Mouse (Mus musculus) neural tube, embryonic 15.5 days (tissue): ENCODE measurements around the gene Smarcb1. TPM values are rescaled to one million over a fixed set of nuclear protein-coding genes. Genes with fewer than 3 reads are reported as not detected.
"Not testable (repeated sequence)": the region's sequence is repeated elsewhere in the genome, so short reads cannot be mapped to it uniquely, and the experiment has no call there.

ENCODE experiments used
- ATAC-seq: fragments of 200-750 bp; cut with Nextera tagmentation; 2 replicates; pipeline ENCODE4 v1.8.0; 2017; ENCODE audit warnings: mild to moderate bottlenecking, moderate TSS enrichment, moderate library complexity; ENCODE audit not compliant: low FRiP score
- H3K27ac ChIP-seq: fragments of 300-500 bp; sonication (generic); replicated peaks from 2 replicates; pipeline ENCODE4 v1.5.1; 2015; ENCODE audit warnings: mild to moderate bottlenecking, inconsistent platforms
- H3K27me3 ChIP-seq: fragments of 300-500 bp; sonication (generic); replicated peaks from 2 replicates; pipeline ENCODE4 v1.6.1; 2015; ENCODE audit warnings: inconsistent platforms
- H3K36me3 ChIP-seq: fragments of 300-500 bp; sonication (generic); 2 replicates; pipeline ENCODE4 v1.6.1; 2015; ENCODE audit warnings: inconsistent platforms
- H3K4me1 ChIP-seq: fragments of 300-500 bp; sonication (generic); 2 replicates; pipeline ENCODE4 v1.6.1; 2015; ENCODE audit warnings: inconsistent platforms
- H3K4me2 ChIP-seq: fragments of 300-500 bp; sonication (generic); 2 replicates; pipeline ENCODE4 v1.6.1; 2015; ENCODE audit warnings: inconsistent platforms, mild to moderate bottlenecking, moderate library complexity
- H3K4me3 ChIP-seq: fragments of 300-500 bp; sonication (generic); replicated peaks from 2 replicates; pipeline ENCODE4 v1.5.1; 2015; ENCODE audit warnings: mild to moderate bottlenecking, inconsistent platforms
- H3K9ac ChIP-seq: fragments of 300-500 bp; sonication (generic); replicated peaks from 2 replicates; pipeline ENCODE4 v1.6.1; 2015; ENCODE audit warnings: mild to moderate bottlenecking, inconsistent platforms
- H3K9me3 ChIP-seq: fragments of 300-500 bp; sonication (generic); replicated peaks from 2 replicates; pipeline ENCODE4 v1.6.1; 2016; ENCODE audit warnings: inconsistent platforms
- WGBS: fragments of 180-500 bp; shearing (Covaris S2); methylation state at CpG from one replicate; pipeline ENCODE4 v1.1.7; 2015; ENCODE audit warnings: mixed read lengths; 5-methylcytosine and 5-hydroxymethylcytosine counted together
- polyA plus RNA-seq: library from polyadenylated mRNA; unstranded; fragments of >200 nt; fragmentation: Nextera tagmentation; extraction: Ambion mirVana; gene quantifications from 2 replicates; pipeline ENCODE4 v1.2.1, GENCODE M21; 2015

Gene Smarcb1
- polyA plus RNA-seq, 1 experiment from 2014 or later: 243 TPM

DNA sequence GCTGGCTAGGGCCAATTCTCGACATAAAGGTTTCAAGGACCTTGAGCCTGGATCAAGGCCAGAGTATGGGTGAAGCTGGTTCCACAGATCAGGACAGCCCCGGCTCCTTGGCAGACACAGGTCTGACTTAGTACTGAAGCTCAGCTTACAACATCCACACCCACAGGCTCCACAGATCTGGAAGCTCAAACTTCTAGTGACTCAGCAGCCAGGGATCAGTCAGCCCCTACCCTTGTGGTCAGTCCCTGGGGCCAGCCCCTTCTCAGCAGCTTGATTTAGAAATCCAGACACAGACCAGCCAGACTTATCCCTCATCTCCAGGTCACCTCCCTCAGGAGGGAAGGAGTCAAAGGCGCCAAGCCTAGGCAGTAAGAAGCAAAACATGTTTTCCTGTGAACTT, 22.6 kb downstream of the Smarcb1 start:
- Histone ChIP-seq H3K27ac (peak overlapping the region; percentile 61), H3K36me3 (peaks cover 85% of the 10 kb centered on the region), H3K4me2 (no peak overlapping the region), H3K9me3 (no peaks in the 10 kb centered on the region), H3K4me1 (peaks cover 9% of the 10 kb centered on the region; the same call in 1 of the 2 replicates), H3K4me3 (no peak overlapping the region), H3K9ac (no peak overlapping the region), H3K27me3 (no peaks in the 10 kb centered on the region)
- ATAC-seq: no peak
- 77% methylated on average over 3 of the region's 3 CpGs for WGBS

- Histone ChIP-seq H3K9ac (no peak overlapping the region), H3K27ac (peak overlapping the region; percentile 61; the same call in 1 of the 2 replicates), H3K4me3 (no peak overlapping the region), H3K4me2 (no peak overlapping the region), H3K4me1 (peaks cover 16% of the 10 kb centered on the region), H3K9me3 (no peaks in the 10 kb centered on the region), H3K36me3 (peaks cover 78% of the 10 kb centered on the region), H3K27me3 (no peaks in the 10 kb centered on the region)
- 75% methylated on average over 6 of the region's 6 CpGs for WGBS
- no peak for ATAC-seq
Observed at GRCm38 (mm10) chr10:75898039-75898564, 23.3 kb downstream of the Smarcb1 start.

DNA sequence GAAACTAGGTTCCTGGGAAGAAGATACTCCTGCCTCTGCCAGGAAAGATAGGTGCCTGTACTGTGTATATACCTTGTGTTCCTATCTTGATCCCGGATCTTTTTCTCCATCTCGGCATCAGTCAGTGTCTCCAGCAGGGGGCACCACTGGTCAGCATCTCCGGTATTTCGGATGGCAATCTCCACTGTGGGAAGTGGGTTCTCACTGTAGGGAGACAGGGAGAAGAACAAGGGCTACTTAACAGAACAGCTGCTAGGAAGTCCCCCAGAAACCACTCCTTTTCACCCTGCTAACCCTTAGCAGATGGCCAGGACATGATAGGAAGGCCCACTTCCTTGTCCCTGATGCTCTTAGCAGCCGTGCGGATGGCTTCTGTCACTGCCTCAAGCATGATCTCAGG, 24.0 kb downstream of the Smarcb1 start:
- Histone ChIP-seq H3K4me3 (no peak overlapping the region), H3K36me3 (peaks cover 70% of the 10 kb centered on the region), H3K9ac (no peak overlapping the region), H3K4me2 (no peak overlapping the region), H3K27me3 (no peaks in the 10 kb centered on the region), H3K4me1 (peaks cover 16% of the 10 kb centered on the region), H3K27ac (no peak overlapping the region), H3K9me3 (no peaks in the 10 kb centered on the region)
- ATAC-seq: no peak
- 39% methylated on average over 6 of the region's 6 CpGs for WGBS

- Histone ChIP-seq H3K36me3 (peaks cover 59% of the 10 kb centered on the region), H3K4me2 (no peak overlapping the region), H3K4me1 (peaks cover 16% of the 10 kb centered on the region), H3K27ac (no peak overlapping the region), H3K9ac (no peak overlapping the region), H3K4me3 (no peak overlapping the region), H3K9me3 (no peaks in the 10 kb centered on the region), H3K27me3 (no peaks in the 10 kb centered on the region)
- ATAC-seq: no peak
- 92% methylated on average over 1 of the region's 1 CpGs for WGBS
Observed at GRCm38 (mm10) chr10:75896208-75896607, 25.2 kb downstream of the Smarcb1 start.

DNA sequence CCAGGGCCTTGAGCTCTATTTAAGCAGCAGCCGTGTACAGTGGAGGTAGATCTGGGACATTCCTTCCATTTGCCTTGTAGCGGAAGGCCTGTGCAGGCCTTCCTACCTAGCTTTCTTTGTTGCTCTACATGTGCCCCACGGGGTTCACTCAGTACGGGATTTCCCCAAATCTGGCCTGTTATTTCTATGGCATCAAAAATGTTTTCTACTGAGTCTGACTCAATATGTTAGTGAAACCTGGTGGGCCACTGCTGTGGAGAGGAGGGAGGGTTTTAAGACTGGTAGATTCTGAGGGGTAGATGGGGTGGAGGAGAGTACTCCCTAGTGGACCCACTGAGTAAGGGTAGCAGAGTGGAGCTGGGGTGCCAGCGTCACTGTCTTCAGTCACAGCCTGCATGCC, 25.7 kb downstream of the Smarcb1 start:
- no peaks in the 10 kb centered on the region for H3K27me3 ChIP-seq
- ATAC-seq: no peak
- peaks cover 16% of the 10 kb centered on the region for H3K4me1 ChIP-seq
- 96% methylated on average over 5 of the region's 5 CpGs for WGBS
- peaks cover 54% of the 10 kb centered on the region for H3K36me3 ChIP-seq
- no peaks in the 10 kb centered on the region for H3K9me3 ChIP-seq
- no peak overlapping the region for H3K4me2 ChIP-seq
- H3K9ac ChIP-seq: no peak overlapping the region
- H3K27ac ChIP-seq: no peak overlapping the region
- H3K4me3 ChIP-seq: no peak overlapping the region

GRCm38 (mm10) chr10:75894601-75895000, 26.8 kb downstream of the Smarcb1 start:
- Histone ChIP-seq H3K4me2 (no peak overlapping the region), H3K4me1 (peaks cover 16% of the 10 kb centered on the region), H3K9ac (no peak overlapping the region), H3K36me3 (peaks cover 47% of the 10 kb centered on the region), H3K27ac (no peak overlapping the region), H3K9me3 (no peaks in the 10 kb centered on the region), H3K4me3 (no peak overlapping the region), H3K27me3 (no peaks in the 10 kb centered on the region)
- 83% methylated on average over 6 of the region's 6 CpGs for WGBS
- no peak for ATAC-seq

- Histone ChIP-seq H3K9me3 (no peaks in the 10 kb centered on the region), H3K4me3 (peak within 1 kb of the TSS; percentile 46), H3K4me2 (peak within 1 kb of the TSS; percentile 96), H3K27ac (peak within 1 kb of the TSS; percentile 72; the same call in 1 of the 2 replicates), H3K27me3 (no peaks in the 10 kb centered on the region), H3K36me3 (peaks cover 40% of the 10 kb centered on the region), H3K9ac (peak within 1 kb of the TSS; percentile 44), H3K4me1 (peaks cover 12% of the 10 kb centered on the region)
- WGBS: 1% methylated on average over 50 of the region's 51 CpGs
- peak; percentile 99 for ATAC-seq
Observed at GRCm38 (mm10) chr10:75893089-75893750, 28.2 kb downstream of the Smarcb1 start, which contains the start of gene Derl3. Gene Derl3, plus strand, starts transcription at chr10:75893413.

- no peak overlapping the region for H3K27ac ChIP-seq
- peaks cover 8% of the 10 kb centered on the region for H3K4me1 ChIP-seq
- WGBS: 55% methylated on average over 8 of the region's 8 CpGs
- H3K36me3 ChIP-seq: peaks cover 7% of the 10 kb centered on the region; the same call in 1 of the 2 replicates
- H3K9me3 ChIP-seq: no peaks in the 10 kb centered on the region
- H3K9ac ChIP-seq: no peak overlapping the region
- H3K4me3 ChIP-seq: no peak overlapping the region
- H3K4me2 ChIP-seq: no peak overlapping the region
- ATAC-seq: no peak
- H3K27me3 ChIP-seq: no peaks in the 10 kb centered on the region
Observed at GRCm38 (mm10) chr10:75889406-75890153, 31.8 kb downstream of the Smarcb1 start.

DNA sequence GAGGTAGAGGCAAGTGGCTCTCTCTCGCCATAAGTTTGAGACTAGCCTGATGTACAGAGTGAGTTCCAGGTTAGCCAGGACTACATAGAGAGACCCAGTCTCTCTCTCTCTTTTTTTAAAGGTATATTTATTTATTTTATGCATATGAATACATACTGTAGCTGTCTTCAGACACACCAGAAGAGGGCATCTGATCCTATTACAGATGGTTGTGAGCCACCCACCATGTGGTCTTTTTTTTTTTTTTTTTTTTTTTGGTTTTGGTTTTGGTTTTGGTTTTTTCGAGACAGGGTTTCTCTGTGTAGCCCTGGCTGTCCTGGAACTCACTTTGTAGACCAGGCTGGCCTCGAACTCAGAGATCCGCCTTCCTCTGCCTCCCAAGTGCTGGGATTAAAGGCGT, 33.9 kb downstream of the Smarcb1 start:
- H3K36me3 ChIP-seq, H3K27ac ChIP-seq, H3K9me3 ChIP-seq, H3K4me1 ChIP-seq, ATAC-seq, H3K27me3 ChIP-seq, H3K4me2 ChIP-seq, H3K4me3 ChIP-seq, H3K9ac ChIP-seq: not testable (repeated sequence)
- WGBS: 93% methylated on average over 5 of the region's 5 CpGs

- H3K4me2 ChIP-seq: no peak overlapping the region
- H3K4me3 ChIP-seq: no peak overlapping the region
- WGBS: 97% methylated on average over 8 of the region's 8 CpGs
- ATAC-seq: no peak
- H3K4me1 ChIP-seq: peaks cover 9% of the 10 kb centered on the region
- no peaks in the 10 kb centered on the region for H3K36me3 ChIP-seq
- H3K27me3 ChIP-seq: no peaks in the 10 kb centered on the region
- H3K9ac ChIP-seq: no peak overlapping the region
- no peak overlapping the region for H3K27ac ChIP-seq
- no peaks in the 10 kb centered on the region for H3K9me3 ChIP-seq
Observed at GRCm38 (mm10) chr10:75884742-75885141, 36.7 kb downstream of the Smarcb1 start.

DNA sequence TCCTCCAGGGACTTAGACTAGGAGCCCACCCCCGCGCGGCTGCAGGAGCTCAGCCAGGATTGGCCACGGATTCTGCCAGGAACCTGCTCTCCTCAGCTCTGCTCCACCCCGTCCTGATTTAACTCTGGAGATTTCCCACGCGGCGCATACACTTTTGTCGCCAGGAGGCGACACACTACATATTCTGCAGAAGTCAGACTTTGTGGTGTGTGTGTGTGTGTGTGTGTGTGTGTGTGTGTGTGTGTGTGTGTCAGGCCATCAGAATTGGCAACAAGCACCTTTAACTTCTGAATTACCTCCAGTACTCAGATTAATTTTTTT, 38.2 kb downstream of the Smarcb1 start:
- Histone ChIP-seq H3K4me2 (peak overlapping the region; percentile 43), H3K4me1 (peaks cover 9% of the 10 kb centered on the region), H3K9ac (no peak overlapping the region), H3K27ac (0 out of 2 replicates have a peak overlapping the region, but pooled peaks have one; percentile 18), H3K9me3 (no peaks in the 10 kb centered on the region), H3K27me3 (no peaks in the 10 kb centered on the region), H3K36me3 (no peaks in the 10 kb centered on the region), H3K4me3 (no peak overlapping the region; the same call in 1 of the 2 replicates)
- 1% methylated on average over 10 of the region's 10 CpGs for WGBS
- ATAC-seq: no peak
